Mouse (Mus musculus) intestine, postnatal 0 days (tissue): ENCODE measurements around the gene Ube2l3. TPM values are rescaled to one million over a fixed set of nuclear protein-coding genes. Genes with fewer than 3 reads are reported as not detected.

Experiments used
- ATAC-seq: fragments of 200-750 bp; cut with Nextera tagmentation; 2 replicates; pipeline ENCODE4 v1.8.0; 2017; ENCODE audit warnings: mild to moderate bottlenecking, moderate TSS enrichment, moderate library complexity
- H3K27ac ChIP-seq: fragments of 300-500 bp; sonication (generic); 2 replicates; pipeline ENCODE4 v1.5.1; 2014; ENCODE audit warnings: mild to moderate bottlenecking, low read depth, low read length, moderate library complexity
- H3K27me3 ChIP-seq: fragments of 300-500 bp; sonication (generic); replicated peaks from 2 replicates; pipeline ENCODE4 v1.6.1; 2014; ENCODE audit warnings: low read length, mixed read lengths; ENCODE audit not compliant: control insufficient read depth, insufficient read depth
- H3K36me3 ChIP-seq: fragments of 300-500 bp; sonication (generic); 2 replicates; pipeline ENCODE4 v1.6.1; 2014; ENCODE audit warnings: mild to moderate bottlenecking, moderate library complexity; ENCODE audit not compliant: control insufficient read depth, insufficient read depth
- H3K4me1 ChIP-seq: fragments of 300-500 bp; sonication (generic); replicated peaks from 2 replicates; pipeline ENCODE4 v1.6.1; 2014; ENCODE audit warnings: antibody characterized with exemption, low read length, mixed read lengths; ENCODE audit not compliant: control insufficient read depth, insufficient read depth
- H3K4me2 ChIP-seq: fragments of 300-500 bp; sonication (generic); replicated peaks from 2 replicates; pipeline ENCODE4 v1.6.1; 2014; ENCODE audit warnings: low read depth, mild to moderate bottlenecking, moderate library complexity
- H3K4me3 ChIP-seq: fragments of 300-500 bp; sonication (generic); 2 replicates; pipeline ENCODE4 v1.5.1; 2014; ENCODE audit warnings: low read depth, low read length
- H3K9ac ChIP-seq: fragments of 300-500 bp; sonication (generic); 2 replicates; pipeline ENCODE4 v1.6.1; 2014; ENCODE audit warnings: mild to moderate bottlenecking, low read depth, low read length
- H3K9me3 ChIP-seq: fragments of 300-500 bp; sonication (generic); 2 replicates; pipeline ENCODE4 v1.6.1; 2016; ENCODE audit warnings: mixed run types; ENCODE audit not compliant: control insufficient read depth
- CTCF ChIP-seq: sonication (generic); IDR thresholded peaks from 2 replicates; pipeline ENCODE4 v1.5.1; 2016; ENCODE audit warnings: low read depth, mild to moderate bottlenecking, control low read depth, antibody characterized with exemption, moderate library complexity
- WGBS: fragments of 180-500 bp; shearing (Covaris S2); extraction: QIAGEN DNeasy Blood & Tissue Kit; methylation state at CpG from one replicate; pipeline ENCODE4 v1.1.7; 2014; 5-methylcytosine and 5-hydroxymethylcytosine counted together
- polyA plus RNA-seq: library from polyadenylated mRNA; unstranded; fragments of >200 nt; fragmentation: Nextera tagmentation; extraction: Ambion mirVana; gene quantifications from 2 replicates; pipeline ENCODE4 v1.2.1, GENCODE M21; 2015

Gene Ube2l3
- polyA plus RNA-seq, 1 experiment from 2014 or later = 319 TPM

DNA sequence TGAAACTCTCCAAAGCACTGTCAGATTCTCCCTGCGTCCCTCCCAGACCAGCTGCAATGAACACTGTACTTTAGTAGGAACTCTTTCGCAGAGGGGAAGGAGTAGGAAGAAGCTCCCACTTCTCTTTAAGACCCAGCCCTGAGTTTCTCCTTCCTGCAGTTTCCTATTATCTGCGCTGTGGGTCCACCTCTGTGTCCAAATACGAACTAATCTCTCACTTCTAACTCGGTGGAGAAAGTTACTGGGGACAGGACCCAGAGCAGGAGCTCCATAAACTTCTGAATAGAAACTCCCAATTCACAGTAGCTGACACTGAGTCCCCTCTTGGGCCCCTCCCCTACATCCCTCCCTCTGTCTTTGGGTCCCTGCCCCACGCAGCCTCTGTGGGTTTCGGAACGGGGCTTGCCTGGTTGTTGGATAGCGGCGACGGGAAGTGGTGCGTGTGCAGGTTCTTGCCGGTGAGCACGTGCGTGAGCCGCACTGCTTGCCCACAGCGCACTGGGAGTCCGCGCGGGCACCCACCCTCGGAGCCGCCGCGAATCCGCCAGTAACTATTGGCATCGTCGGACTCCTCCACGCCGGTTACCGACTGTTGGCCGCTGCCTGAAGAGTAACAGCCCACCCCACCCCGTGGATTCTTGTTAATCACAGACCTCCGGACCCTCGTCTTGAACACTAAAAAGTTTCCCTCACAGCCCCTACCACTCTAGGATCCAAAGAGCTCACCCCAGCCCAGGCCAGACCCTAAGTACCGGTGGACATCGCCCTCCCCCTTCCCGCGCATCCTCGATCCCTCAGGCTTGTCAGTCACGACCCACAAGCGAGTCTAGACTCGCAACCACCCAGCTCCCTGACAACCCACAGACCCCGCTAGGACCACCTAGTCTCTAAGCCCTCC, 71.0 kb downstream of the Ube2l3 start:
- H3K9ac ChIP-seq = peak overlapping the region; percentile 63
- peak overlapping the region; percentile 99 for H3K4me2 ChIP-seq
- TF ChIP-seq CTCF = no peak
- no peaks in the 10 kb centered on the region for H3K9me3 ChIP-seq
- H3K4me3 ChIP-seq = peak overlapping the region; percentile 76
- H3K27ac ChIP-seq = peak overlapping the region; percentile 54; the same call in 1 of the 2 replicates
- no peaks in the 10 kb centered on the region for H3K27me3 ChIP-seq
- ATAC-seq = no peak; the same call in 1 of the 2 replicates
- H3K36me3 ChIP-seq = no peaks in the 10 kb centered on the region
- 4% methylated on average over 43 of the region's 43 CpGs for WGBS
- peaks cover 7% of the 10 kb centered on the region; the same call in 1 of the 2 replicates for H3K4me1 ChIP-seq

DNA sequence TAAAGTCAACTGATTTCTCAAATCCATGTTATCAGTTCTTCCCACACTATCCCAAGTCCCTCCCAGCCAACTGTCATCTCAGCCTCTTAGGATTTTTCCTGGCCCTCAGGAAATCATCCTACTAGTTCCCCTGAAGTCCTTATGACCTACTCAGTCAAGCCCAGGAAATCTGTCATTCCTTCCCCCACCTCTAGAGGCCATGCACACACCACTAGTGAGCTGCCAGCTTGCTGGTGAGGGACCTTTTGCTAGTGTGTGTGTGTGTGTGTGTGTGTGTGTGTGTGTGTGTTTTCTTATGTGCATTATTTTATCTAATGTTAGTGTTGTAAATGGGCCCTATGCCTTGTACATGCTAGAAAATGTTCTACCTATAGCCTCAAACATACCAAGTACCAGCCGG, 75.2 kb downstream of the Ube2l3 start:
- no peak overlapping the region for H3K4me2 ChIP-seq
- no peak for ATAC-seq
- no peaks in the 10 kb centered on the region for H3K9me3 ChIP-seq
- H3K27ac ChIP-seq = no peak overlapping the region
- H3K4me3 ChIP-seq = no peak overlapping the region
- peak; percentile 92 for TF ChIP-seq CTCF
- no peak overlapping the region for H3K9ac ChIP-seq
- H3K36me3 ChIP-seq = peaks cover 5% of the 10 kb centered on the region; the same call in 1 of the 2 replicates
- WGBS = 87% methylated on average over 1 of the region's 1 CpGs
- H3K4me1 ChIP-seq = peaks cover 15% of the 10 kb centered on the region
- no peaks in the 10 kb centered on the region for H3K27me3 ChIP-seq

DNA sequence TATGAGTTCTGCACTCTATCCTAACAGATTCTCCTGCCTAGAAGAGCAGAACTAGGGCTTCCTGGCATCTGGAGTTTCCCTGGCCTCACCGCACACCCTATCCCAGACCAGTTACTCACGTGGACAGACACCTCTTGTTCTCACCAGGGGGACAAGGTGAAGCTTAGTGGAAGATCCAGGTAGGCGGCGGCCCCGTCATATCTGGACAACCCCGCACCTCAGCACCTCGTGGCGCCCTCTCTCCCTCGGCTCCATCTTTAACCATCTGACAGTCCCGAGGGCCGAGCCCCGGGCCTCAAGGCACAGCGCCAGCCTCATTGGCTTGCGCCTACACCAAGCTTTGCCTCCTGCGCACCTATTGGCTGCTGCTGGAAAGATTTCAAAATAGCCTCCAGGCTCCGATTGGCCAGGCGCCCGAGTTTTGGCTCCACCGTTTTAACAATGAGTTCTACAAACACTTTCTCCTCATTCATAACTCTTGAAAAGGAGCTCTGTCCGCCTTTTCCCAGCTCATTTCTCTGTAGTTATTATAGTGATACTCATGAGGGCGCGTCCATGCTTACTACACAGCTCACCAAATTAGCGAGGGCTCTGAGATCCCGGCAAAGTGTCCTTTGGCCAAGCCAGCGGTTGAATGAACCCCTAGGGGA, 77.5 kb downstream of the Ube2l3 start, which contains the start of gene 2610318N02Rik:
Gene 2610318N02Rik (minus strand): TSS at position 297 of the 650 bp plus-strand sequence.
- Histone ChIP-seq H3K4me2 (peak within 1 kb of the TSS; percentile 68), H3K27me3 (no peaks in the 10 kb centered on the region), H3K9ac (peak within 1 kb of the TSS; percentile 13; the same call in 1 of the 2 replicates), H3K27ac (no peak within 1 kb of the TSS), H3K9me3 (no peaks in the 10 kb centered on the region), H3K36me3 (peaks cover 13% of the 10 kb centered on the region; the same call in 1 of the 2 replicates), H3K4me1 (peaks cover 8% of the 10 kb centered on the region), H3K4me3 (peak within 1 kb of the TSS; percentile 24)
- peak; percentile 24; the same call in 1 of the 2 replicates for TF ChIP-seq CTCF
- peak; percentile 87 for ATAC-seq
- WGBS = under 1% methylated on average over 25 of the region's 25 CpGs

DNA sequence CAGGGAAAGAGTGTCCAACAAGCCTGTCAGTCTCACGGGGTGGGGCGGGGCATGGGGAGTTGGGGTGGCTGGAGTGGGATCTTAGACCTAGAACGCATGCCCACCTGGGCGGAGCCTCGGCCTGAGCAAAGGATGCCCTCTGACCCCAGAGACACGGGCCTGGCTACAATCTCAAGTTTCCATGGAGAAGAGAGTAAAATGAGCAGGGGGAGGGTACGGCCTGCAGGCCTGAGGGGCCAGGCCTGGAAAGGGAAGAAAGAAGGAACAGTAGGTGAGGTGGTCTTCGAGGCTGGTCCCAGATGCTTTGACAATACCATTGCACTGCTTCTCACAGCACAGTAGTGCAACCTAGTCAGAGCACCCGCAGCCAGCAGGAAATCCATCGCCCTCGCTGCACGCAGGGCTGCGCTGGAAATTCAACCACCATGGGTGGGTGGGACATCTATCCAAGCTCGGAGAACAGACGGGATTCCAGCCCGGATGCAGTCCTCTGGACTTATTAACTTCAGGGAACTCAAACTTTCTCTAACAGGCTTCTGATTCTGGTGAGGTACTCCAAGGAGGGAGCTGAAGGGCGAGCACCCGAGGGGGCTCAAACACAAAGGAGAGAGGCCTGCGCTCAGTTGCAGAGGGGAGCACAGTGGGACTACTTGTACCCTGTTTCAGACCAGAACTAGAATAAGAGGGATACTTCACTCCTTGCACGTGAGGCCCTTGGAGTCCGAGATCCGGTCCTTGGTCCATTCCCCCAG, 78.2 kb downstream of the Ube2l3 start:
- peak overlapping the region; percentile 13; the same call in 1 of the 2 replicates for H3K9ac ChIP-seq
- H3K36me3 ChIP-seq = peaks cover 13% of the 10 kb centered on the region; the same call in 1 of the 2 replicates
- peak overlapping the region; percentile 68 for H3K4me2 ChIP-seq
- no peaks in the 10 kb centered on the region for H3K27me3 ChIP-seq
- no peaks in the 10 kb centered on the region for H3K9me3 ChIP-seq
- H3K4me1 ChIP-seq = peaks cover 8% of the 10 kb centered on the region
- 7% methylated on average over 22 of the region's 22 CpGs for WGBS
- no peak overlapping the region for H3K27ac ChIP-seq
- TF ChIP-seq CTCF = no peak
- peak overlapping the region; percentile 24 for H3K4me3 ChIP-seq
- ATAC-seq = no peak

DNA sequence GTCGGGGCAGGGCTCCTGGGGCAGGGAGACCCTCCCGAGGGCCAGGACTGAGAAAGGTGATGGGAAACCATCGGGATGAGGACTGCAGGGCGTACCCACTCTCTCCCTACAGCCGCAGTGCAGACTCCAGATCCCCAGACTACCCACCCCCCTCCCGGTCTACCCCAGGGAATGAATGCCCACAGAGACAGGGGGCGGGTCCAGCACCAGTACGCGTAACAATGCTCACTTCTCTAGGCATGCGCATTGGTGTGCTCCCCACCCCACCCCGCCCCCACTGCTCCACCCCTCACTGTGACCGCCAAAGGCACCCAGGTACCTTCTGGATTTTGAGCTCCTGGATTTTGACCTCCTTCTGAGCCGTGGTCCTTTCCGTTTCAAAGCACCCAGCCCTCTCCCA, 80.9 kb downstream of the Ube2l3 start:
- no peak overlapping the region for H3K27ac ChIP-seq
- no peaks in the 10 kb centered on the region for H3K27me3 ChIP-seq
- WGBS = 66% methylated on average over 13 of the region's 14 CpGs
- peaks cover 17% of the 10 kb centered on the region; the same call in 1 of the 2 replicates for H3K36me3 ChIP-seq
- H3K9ac ChIP-seq = no peak overlapping the region
- H3K4me1 ChIP-seq = peaks cover 8% of the 10 kb centered on the region
- no peak for TF ChIP-seq CTCF
- ATAC-seq = no peak
- no peak overlapping the region for H3K4me2 ChIP-seq
- H3K9me3 ChIP-seq = no peaks in the 10 kb centered on the region
- H3K4me3 ChIP-seq = no peak overlapping the region
